Mouse (Mus musculus): ENCODE measurements around the gene Tead1. TPM values are rescaled to one million over a fixed set of nuclear protein-coding genes. Genes with fewer than 3 reads are reported as not detected.

Gene Tead1
- polyA plus RNA-seq, 1 experiment = 2.7 TPM

GRCm38 (mm10) chr7:112771461-112771860 lies 92.3 kb downstream of the Tead1 start:
- Histone ChIP-seq H3K27ac (ENCODE audit: insufficient read depth, low read length) (no peak overlapping the region), H3K36me3 (ENCODE audit: control insufficient read depth, insufficient read depth, low read length) (no peaks in the 10 kb centered on the region), H3K4me3 (ENCODE audit: extremely low read depth, insufficient read depth, insufficient read length) (no peak overlapping the region), H3K4me1 (ENCODE audit: control insufficient read depth, insufficient read depth, insufficient read length) (no peaks in the 10 kb centered on the region), H3K27me3 (ENCODE audit: control insufficient read depth, insufficient read depth, low read length) (no peaks in the 10 kb centered on the region)
- no peak for DNase-seq (ENCODE audit: low read depth in 1 of 2, low spot score in 2 of 2)
- TF ChIP-seq POLR2A (IDR thresholded peaks at IDR 0.05; ENCODE audit: low read depth, low read length) = no peak
- WGBS = 84% methylated on average over 6 of the region's 6 CpGs

DNA sequence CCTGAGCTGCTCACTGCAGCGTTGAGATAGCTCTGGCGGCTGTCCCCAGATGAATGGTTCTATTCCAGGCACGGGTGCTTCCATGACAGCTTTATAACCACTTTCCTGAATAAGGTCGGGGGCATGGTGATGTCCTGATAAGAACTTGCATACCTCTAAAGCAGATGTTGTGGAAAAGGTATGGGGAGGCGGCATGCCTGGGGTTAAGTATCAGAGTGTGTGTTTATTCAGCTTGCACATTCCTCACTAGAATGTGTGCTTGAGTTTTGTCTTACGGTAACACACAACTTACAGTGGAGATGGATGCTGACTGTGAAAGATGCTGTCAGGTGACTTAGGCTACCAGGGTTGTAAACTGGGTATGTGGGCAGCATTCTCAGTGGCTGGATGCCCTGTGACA lies 93.7 kb downstream of the Tead1 start:
- WGBS = 30% methylated on average over 6 of the region's 6 CpGs
- Histone ChIP-seq H3K4me3 (ENCODE audit: extremely low read depth, insufficient read depth, insufficient read length) (no peak overlapping the region), H3K27me3 (ENCODE audit: control insufficient read depth, insufficient read depth, low read length) (no peaks in the 10 kb centered on the region), H3K27ac (ENCODE audit: insufficient read depth, low read length) (no peak overlapping the region), H3K4me1 (ENCODE audit: control insufficient read depth, insufficient read depth, insufficient read length) (no peaks in the 10 kb centered on the region), H3K36me3 (ENCODE audit: control insufficient read depth, insufficient read depth, low read length) (no peaks in the 10 kb centered on the region)
- DNase-seq (ENCODE audit: low read depth in 1 of 2, low spot score in 2 of 2) = no peak
- no peak for TF ChIP-seq CTCF (IDR thresholded peaks at IDR 0.05; ENCODE audit: extremely low read depth, insufficient read depth, insufficient read length, insufficient replicate concordance)
- TF ChIP-seq POLR2A (IDR thresholded peaks at IDR 0.05; ENCODE audit: low read depth, low read length) = no peak

DNA sequence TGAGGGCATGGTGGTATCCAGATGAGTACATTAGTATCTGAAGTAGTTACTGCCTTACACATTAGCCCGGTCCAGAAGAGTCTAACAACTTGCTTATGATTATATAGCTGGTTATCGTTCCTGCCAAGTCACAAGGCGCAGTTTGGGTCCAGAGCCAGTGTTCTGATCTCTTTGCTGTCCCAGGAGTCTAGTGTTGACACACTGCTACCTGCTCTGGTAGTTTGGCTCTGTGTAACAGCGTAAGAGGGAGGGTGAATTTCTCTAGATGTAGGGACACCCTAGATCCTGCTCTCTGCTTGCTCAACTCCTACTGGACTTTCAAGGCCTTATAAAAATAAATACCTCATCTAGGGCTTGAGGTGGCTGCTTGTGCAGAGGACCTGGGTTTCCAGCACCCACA lies 94.5 kb downstream of the Tead1 start:
- TF ChIP-seq POLR2A (IDR thresholded peaks at IDR 0.05; ENCODE audit: low read depth, low read length) = no peak
- TF ChIP-seq CTCF (IDR thresholded peaks at IDR 0.05; ENCODE audit: extremely low read depth, insufficient read depth, insufficient read length, insufficient replicate concordance) = no peak
- Histone ChIP-seq H3K4me1 (ENCODE audit: control insufficient read depth, insufficient read depth, insufficient read length) (no peaks in the 10 kb centered on the region), H3K27me3 (ENCODE audit: control insufficient read depth, insufficient read depth, low read length) (no peaks in the 10 kb centered on the region), H3K36me3 (ENCODE audit: control insufficient read depth, insufficient read depth, low read length) (no peaks in the 10 kb centered on the region), H3K4me3 (ENCODE audit: extremely low read depth, insufficient read depth, insufficient read length) (no peak overlapping the region), H3K27ac (ENCODE audit: insufficient read depth, low read length) (no peak overlapping the region)
- whole genome bisulfite sequencing = 85% methylated on average over 4 of the region's 4 CpGs
- DNase-seq (ENCODE audit: low read depth in 1 of 2, low spot score in 2 of 2) = no peak

DNA sequence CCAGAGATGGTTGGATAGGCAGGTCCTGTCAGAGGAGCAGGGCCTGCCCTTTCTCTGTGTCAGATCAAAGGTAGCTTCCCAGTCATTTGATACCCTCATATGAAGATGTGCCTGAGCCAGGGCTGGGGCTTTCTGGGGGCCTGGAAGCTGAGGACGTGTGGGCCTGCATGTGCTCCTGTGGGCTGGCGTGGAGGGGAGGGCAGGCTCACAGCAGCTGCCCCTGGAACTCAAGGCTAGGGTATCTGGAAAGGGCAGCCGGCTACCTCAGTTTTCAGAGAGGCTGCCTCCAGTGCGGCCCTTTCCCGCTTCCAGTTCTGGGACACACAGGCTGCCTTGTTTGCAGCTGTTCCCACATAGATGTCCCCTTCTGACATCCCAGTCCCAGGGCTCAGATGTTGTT lies 96.7 kb downstream of the Tead1 start:
- no peaks in the 10 kb centered on the region for H3K36me3 ChIP-seq (ENCODE audit: control insufficient read depth, insufficient read depth, low read length)
- no peaks in the 10 kb centered on the region for H3K4me1 ChIP-seq (ENCODE audit: control insufficient read depth, insufficient read depth, insufficient read length)
- H3K4me3 ChIP-seq (ENCODE audit: extremely low read depth, insufficient read depth, insufficient read length) = no peak overlapping the region
- TF ChIP-seq CTCF (IDR thresholded peaks at IDR 0.05; ENCODE audit: extremely low read depth, insufficient read depth, insufficient read length, insufficient replicate concordance) (no peak), POLR2A (IDR thresholded peaks at IDR 0.05; ENCODE audit: low read depth, low read length) (no peak)
- DNase-seq (ENCODE audit: low read depth in 1 of 2, low spot score in 2 of 2) = no peak
- WGBS = 85% methylated on average over 5 of the region's 5 CpGs
- H3K27ac ChIP-seq (ENCODE audit: insufficient read depth, low read length) = no peak overlapping the region
- H3K27me3 ChIP-seq (ENCODE audit: control insufficient read depth, insufficient read depth, low read length) = no peaks in the 10 kb centered on the region

DNA sequence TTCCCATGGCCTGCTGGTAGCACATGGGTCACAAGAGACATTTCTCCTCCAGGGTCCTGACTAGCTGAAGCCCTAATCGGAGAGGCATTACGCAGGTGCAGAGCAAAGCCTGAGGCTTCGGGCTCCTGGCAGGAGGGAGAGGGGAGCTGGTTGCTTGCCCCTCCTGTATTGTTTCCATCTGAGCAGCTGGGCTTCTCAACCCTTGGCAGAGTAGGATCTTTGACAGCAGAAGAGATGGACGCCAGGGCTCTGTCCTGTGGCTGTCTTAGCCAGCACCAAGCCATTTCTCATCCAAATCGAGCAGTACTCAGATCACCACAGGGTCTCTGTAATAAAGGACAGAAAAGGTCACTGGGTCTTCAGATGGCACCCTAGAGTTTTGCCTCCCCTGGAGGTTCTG lies 97.6 kb downstream of the Tead1 start:
- Histone ChIP-seq H3K4me1 (ENCODE audit: control insufficient read depth, insufficient read depth, insufficient read length) (no peaks in the 10 kb centered on the region), H3K4me3 (ENCODE audit: extremely low read depth, insufficient read depth, insufficient read length) (no peak overlapping the region), H3K36me3 (ENCODE audit: control insufficient read depth, insufficient read depth, low read length) (no peaks in the 10 kb centered on the region), H3K27ac (ENCODE audit: insufficient read depth, low read length) (no peak overlapping the region), H3K27me3 (ENCODE audit: control insufficient read depth, insufficient read depth, low read length) (no peaks in the 10 kb centered on the region)
- 84% methylated on average over 5 of the region's 5 CpGs for WGBS
- TF ChIP-seq CTCF (IDR thresholded peaks at IDR 0.05; ENCODE audit: extremely low read depth, insufficient read depth, insufficient read length, insufficient replicate concordance) (no peak), POLR2A (IDR thresholded peaks at IDR 0.05; ENCODE audit: low read depth, low read length) (no peak)
- DNase-seq (ENCODE audit: low read depth in 1 of 2, low spot score in 2 of 2) = no peak

- WGBS = 82% methylated on average over 6 of the region's 6 CpGs
- Histone ChIP-seq H3K36me3 (ENCODE audit: control insufficient read depth, insufficient read depth, low read length) (no peaks in the 10 kb centered on the region), H3K27me3 (ENCODE audit: control insufficient read depth, insufficient read depth, low read length) (no peaks in the 10 kb centered on the region), H3K4me3 (ENCODE audit: extremely low read depth, insufficient read depth, insufficient read length) (no peak overlapping the region), H3K27ac (ENCODE audit: insufficient read depth, low read length) (no peak overlapping the region), H3K4me1 (ENCODE audit: control insufficient read depth, insufficient read depth, insufficient read length) (no peaks in the 10 kb centered on the region)
- DNase-seq (ENCODE audit: low read depth in 1 of 2, low spot score in 2 of 2) = no peak
- TF ChIP-seq CTCF (IDR thresholded peaks at IDR 0.05; ENCODE audit: extremely low read depth, insufficient read depth, insufficient read length, insufficient replicate concordance) = no peak
- no peak for TF ChIP-seq POLR2A (IDR thresholded peaks at IDR 0.05; ENCODE audit: low read depth, low read length)
Observed at GRCm38 (mm10) chr7:112779636-112780035, 100.5 kb downstream of the Tead1 start.

DNA sequence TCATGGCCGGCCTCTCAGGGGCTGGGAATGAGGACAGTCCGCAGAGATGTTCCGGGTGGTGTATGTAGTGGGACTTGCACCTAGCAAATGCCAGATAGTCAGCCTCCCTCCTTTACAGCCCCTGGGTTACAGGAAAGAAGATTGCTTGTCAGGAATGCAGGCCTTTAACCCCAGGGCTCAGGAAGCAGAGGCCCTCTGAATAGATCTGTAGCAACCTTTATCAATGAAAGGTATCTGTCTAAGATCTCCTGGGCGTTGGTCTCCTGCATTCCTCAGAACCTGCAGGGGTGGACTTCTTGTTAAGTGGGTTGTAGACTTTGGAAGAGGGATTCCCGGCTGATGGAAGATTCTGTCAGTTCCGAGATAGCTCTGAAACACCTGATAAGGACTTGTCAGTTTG lies 101.8 kb downstream of the Tead1 start:
- Histone ChIP-seq H3K4me3 (ENCODE audit: extremely low read depth, insufficient read depth, insufficient read length) (no peak overlapping the region), H3K27me3 (ENCODE audit: control insufficient read depth, insufficient read depth, low read length) (no peaks in the 10 kb centered on the region), H3K4me1 (ENCODE audit: control insufficient read depth, insufficient read depth, insufficient read length) (no peaks in the 10 kb centered on the region), H3K36me3 (ENCODE audit: control insufficient read depth, insufficient read depth, low read length) (no peaks in the 10 kb centered on the region), H3K27ac (ENCODE audit: insufficient read depth, low read length) (no peak overlapping the region)
- 78% methylated on average over 6 of the region's 6 CpGs for WGBS
- DNase-seq (ENCODE audit: low read depth in 1 of 2, low spot score in 2 of 2) = no peak
- TF ChIP-seq CTCF (IDR thresholded peaks at IDR 0.05; ENCODE audit: extremely low read depth, insufficient read depth, insufficient read length, insufficient replicate concordance) = no peak
- no peak for TF ChIP-seq POLR2A (IDR thresholded peaks at IDR 0.05; ENCODE audit: low read depth, low read length)
